Mouse (Mus musculus) C2C12 (cell line): ENCODE data around the gene Kalrn.

Source experiments
- CEBPB ChIP-seq: IDR thresholded peaks from one replicate; pipeline ENCODE4 v1.6.1; 2011; ENCODE audit warnings: low read depth, mild to moderate bottlenecking, control low read depth, moderate library complexity
- CTCF ChIP-seq: IDR thresholded peaks from one replicate; pipeline ENCODE4 v1.5.1; 2011; ENCODE audit not compliant: control insufficient read depth, insufficient read depth, insufficient read length
- FOSL1 ChIP-seq: IDR thresholded peaks from one replicate; pipeline ENCODE4 v1.8.0; 2011; ENCODE audit warnings: mild to moderate bottlenecking, low read length; ENCODE audit not compliant: poor library complexity, insufficient read depth, severe bottlenecking
- MAX ChIP-seq: IDR thresholded peaks from one replicate; pipeline ENCODE4 v1.6.1; 2011; ENCODE audit warnings: mild to moderate bottlenecking, control low read depth
- MYOD1 ChIP-seq: IDR thresholded peaks from one replicate; pipeline ENCODE4 v1.6.1; 2011; ENCODE audit warnings: low read depth; ENCODE audit not compliant: control insufficient read depth, insufficient read length
- MYOG ChIP-seq: IDR thresholded peaks from one replicate; pipeline ENCODE4 v1.6.1; 2011; ENCODE audit not compliant: control insufficient read depth, insufficient read length; ENCODE audit errors: extremely low read depth

- no peak for TF ChIP-seq CTCF
- no peak for TF ChIP-seq MAX
- TF ChIP-seq MYOD1 = no peak
- no peak for TF ChIP-seq MYOG
- no peak for TF ChIP-seq CEBPB
- TF ChIP-seq FOSL1 = no peak
Measured at GRCm38 (mm10) chr16:34530029-34530428, 43.3 kb downstream of the Kalrn start.
